Mouse (Mus musculus): Measurements from ENCODE around the gene Fam92b.

- TF ChIP-seq CTCF (conservative IDR thresholded peaks at IDR 0.05; ENCODE audit: low read length) = no peak
- no peak for TF ChIP-seq POU5F1 (IDR thresholded peaks at IDR 0.05; ENCODE audit: borderline replicate concordance, low read length)
These were observed 47.5 kb upstream of the Fam92b start for GRCm38 (mm10) chr8:120224521-120225420.

All from E14TG2a.4 (cell line).